8 mouse cellular contexts compared by ENCODE assay signal in the genomic region with DNA sequence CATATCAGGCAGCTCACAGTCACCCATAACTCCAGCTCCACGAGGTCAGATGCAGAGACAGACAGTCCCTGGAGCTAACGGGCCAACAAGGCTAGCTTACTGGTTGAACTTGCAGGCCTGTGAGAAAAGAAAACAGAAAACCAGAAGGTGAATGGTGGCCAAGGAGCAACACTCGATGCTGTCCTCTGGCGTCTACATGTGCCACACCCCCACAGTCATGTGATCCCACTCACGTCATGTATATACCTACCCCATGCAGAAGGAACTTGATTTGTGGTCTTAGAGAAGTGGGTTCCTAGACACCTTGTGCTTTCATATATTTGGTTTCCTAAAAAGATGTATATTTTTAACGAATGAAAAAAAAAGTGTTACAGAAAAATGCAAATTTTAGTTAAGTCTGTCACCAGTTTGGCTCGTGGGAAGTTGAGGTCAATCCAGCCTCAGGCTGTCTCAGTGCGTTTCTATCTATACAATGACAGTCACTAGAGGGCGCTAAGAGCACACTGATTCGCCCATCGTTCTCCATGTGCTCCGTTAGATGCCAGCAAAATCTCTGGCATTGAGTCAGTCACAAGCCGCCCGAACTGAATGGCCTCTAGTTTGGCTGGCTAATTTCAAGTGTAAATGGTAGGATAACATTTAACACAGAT. TPM values are rescaled to one million over a fixed set of nuclear protein-coding genes. Genes with fewer than 3 reads are reported as not detected.
A peak's percentile ranks its signal among the peaks of the same experiment; 100 is the strongest.
DNase-seq lines count a peak whose midpoint lies in the region; ATAC-seq and TF ChIP-seq lines count a peak whose summit lies in the region.

No protein-coding gene starts in this region.

- TF ChIP-seq CTCF in olfactory bulb, adult 2 months (IDR thresholded peaks at IDR 0.05; ENCODE audit: insufficient read depth, low read depth, low read length), result peak; percentile 50; the same call in 1 of the 2 replicates

- H3K4me1 ChIP-seq in lung, embryonic 15.5 days, result 0 out of 2 replicates have a peak, but pooled peaks cover 13% of the 10 kb centered on the region
- H3K4me1 ChIP-seq in olfactory bulb, adult 2 months (ENCODE audit: control insufficient read depth, insufficient read depth, low read length), result peaks cover 4% of the 10 kb centered on the region; the same call in 1 of the 2 replicates

- ATAC-seq in hematopoietic stem cell, adult 5-6 weeks (replicated peaks in 1 of 2; ENCODE audit: insufficient read depth in 1 of 2, low FRiP score in 2 of 2, low TSS enrichment in 1 of 2, low read depth in 1 of 2, poor library complexity in 2 of 2, severe bottlenecking in 2 of 2), result peak; percentile 91 to 93
- peak; percentile 75 for ATAC-seq in lung, embryonic 15.5 days (ENCODE audit: borderline replicate concordance, extremely low read depth, low FRiP score, low TSS enrichment)
- ATAC-seq in erythroid progenitor cell, adult 5-6 weeks (replicated peaks; ENCODE audit: low FRiP score, poor library complexity, severe bottlenecking), result no peak

- peak overlapping the region; percentile 25 for H3K4me2 ChIP-seq in lung, embryonic 15.5 days

- H3K4me3 ChIP-seq in lung, embryonic 15.5 days, result no peak overlapping the region
- no peak overlapping the region for H3K4me3 ChIP-seq in olfactory bulb, adult 2 months (ENCODE audit: insufficient read depth, low read depth, low read length)

- H3K36me3 ChIP-seq in lung, embryonic 15.5 days, result no peaks in the 10 kb centered on the region

- 12% methylated on average over 14 of the region's 14 CpGs for WGBS in lung, embryonic 15.5 days
- WGBS in olfactory bulb, adult 2 months, result 15% methylated on average over 14 of the region's 14 CpGs

- peaks cover 14% of the 10 kb centered on the region for H3K27me3 ChIP-seq in lung, embryonic 15.5 days

- peak; percentile 95 for DNase-seq in NIH3T3 (ENCODE audit: low read depth)
- DNase-seq in cerebellum, adult 18-20 months, result peak; percentile 83 to 84
- peak; percentile 90 for DNase-seq in forelimb bud, embryonic 11.5 days (ENCODE audit: low read depth, low spot score)
- peak; percentile 70 to 85 for DNase-seq in layer of hippocampus, adult 8-10 months (ENCODE audit: low spot score in 2 of 2)

- H3K9ac ChIP-seq in lung, embryonic 15.5 days, result no peak overlapping the region

- H3K27ac ChIP-seq in lung, embryonic 15.5 days, result no peak overlapping the region
- H3K27ac ChIP-seq in olfactory bulb, adult 2 months (ENCODE audit: insufficient read depth, low read depth, low read length), result no peak overlapping the region

- H3K9me3 ChIP-seq in lung, embryonic 15.5 days, result no peaks in the 10 kb centered on the region

- no peak for TF ChIP-seq POLR2A in olfactory bulb, adult 2 months (IDR thresholded peaks at IDR 0.05; ENCODE audit: insufficient read depth, low read depth, low read length)

RNA-seq across cellular contexts. Expression of a gene that starts 4.0 kb away (rescaled TPM):
- not detected in 2 replicates for total RNA-seq in hematopoietic stem cell, adult 5-6 weeks (2017)
- total RNA-seq in layer of hippocampus, adult 8-10 months (2022), result 100 to 1,000 TPM in 3 of 4 experiments, 10 to 100 TPM in 1; 98.5 to 162 (median 138) TPM
- polyA plus RNA-seq in lung, embryonic 15.5 days (2015; fragmentation: Nextera tagmentation; extraction: Ambion mirVana), result 5.6 and 7.7 TPM in 2 replicates
- not detected in 2 replicates for polyA plus RNA-seq in olfactory bulb, adult 2 months (2012; ENCODE audit: insufficient read depth, insufficient read length, low replicate concordance, missing spikeins)
- not detected in 2 replicates for total RNA-seq in erythroid progenitor cell, adult 5-6 weeks (2015; ENCODE audit: low replicate concordance)
- not detected in 2 replicates for total RNA-seq in erythroid progenitor cell, adult 5-6 weeks (2017; ENCODE audit: low replicate concordance)

RNA-seq across cellular contexts. Expression of a gene that starts 50.9 kb away (rescaled TPM):
- 49.2 and 65.2 TPM in 2 replicates for total RNA-seq in hematopoietic stem cell, adult 5-6 weeks (2017)
- total RNA-seq in layer of hippocampus, adult 8-10 months (2022), result 10 to 100 TPM; 60.7 to 74.8 (median 65.5) TPM
- 20.6 and 22.0 TPM in 2 replicates for polyA plus RNA-seq in lung, embryonic 15.5 days (2015; fragmentation: Nextera tagmentation; extraction: Ambion mirVana)
- not detected in 2 replicates for polyA plus RNA-seq in olfactory bulb, adult 2 months (2012; ENCODE audit: insufficient read depth, insufficient read length, low replicate concordance, missing spikeins)
- 2.9 and 8.4 TPM in 2 replicates for total RNA-seq in erythroid progenitor cell, adult 5-6 weeks (2015; ENCODE audit: low replicate concordance)
- total RNA-seq in erythroid progenitor cell, adult 5-6 weeks (2017; ENCODE audit: low replicate concordance), result 4.9 and 13.2 TPM in 2 replicates

Comparison
In these comparisons a context has a peak if more than half of its experiments do, and no peak if none do; other contexts are left out.
1. RNA of a gene that starts 4.0 kb away (total RNA-seq): 98.5 to 162 TPM in layer of hippocampus, adult 8-10 months; not detected in hematopoietic stem cell, adult 5-6 weeks and not detected in erythroid progenitor cell, adult 5-6 weeks; every median in the first group is over 10 times any median in the second.
2. Peak in every context shown above with its lines, with median percentiles within 50 percentile points of each other: DNase-seq.